Mouse (Mus musculus) midbrain, embryonic 13.5 days (tissue): Measurements from ENCODE around the gene Slc39a7. TPM values are rescaled to one million over a fixed set of nuclear protein-coding genes. Genes with fewer than 3 reads are reported as not detected.
A peak's percentile ranks its signal among the peaks of the same experiment; 100 is the strongest.

Experiments used
- ATAC-seq: fragments of 200-750 bp; cut with Nextera tagmentation; 2 replicates; pipeline ENCODE4 v1.8.0; 2017; ENCODE audit warnings: mild to moderate bottlenecking, moderate TSS enrichment, moderate library complexity
- H3K27ac ChIP-seq: fragments of 300-500 bp; sonication (generic); 2 replicates; pipeline ENCODE4 v1.5.1; 2015; ENCODE audit warnings: inconsistent platforms, mild to moderate bottlenecking, moderate library complexity
- H3K27me3 ChIP-seq: fragments of 300-500 bp; sonication (generic); 2 replicates; pipeline ENCODE4 v1.6.1; 2015; ENCODE audit warnings: mild to moderate bottlenecking, inconsistent platforms
- H3K36me3 ChIP-seq: fragments of 300-500 bp; sonication (generic); 2 replicates; pipeline ENCODE4 v1.6.1; 2015; ENCODE audit warnings: mild to moderate bottlenecking, inconsistent platforms
- H3K4me1 ChIP-seq: fragments of 300-500 bp; sonication (generic); replicated peaks from 2 replicates; pipeline ENCODE4 v1.6.1; 2015; ENCODE audit warnings: inconsistent platforms
- H3K4me2 ChIP-seq: fragments of 300-500 bp; sonication (generic); replicated peaks from 2 replicates; pipeline ENCODE4 v1.6.1; 2015; ENCODE audit warnings: moderate library complexity, mild to moderate bottlenecking, inconsistent platforms
- H3K4me3 ChIP-seq: fragments of 300-500 bp; sonication (generic); replicated peaks from 2 replicates; pipeline ENCODE4 v1.5.1; 2015; ENCODE audit warnings: mild to moderate bottlenecking, inconsistent platforms
- H3K9ac ChIP-seq: fragments of 300-500 bp; sonication (generic); replicated peaks from 2 replicates; pipeline ENCODE4 v1.6.1; 2015; ENCODE audit warnings: mild to moderate bottlenecking, inconsistent platforms
- H3K9me3 ChIP-seq: fragments of 300-500 bp; sonication (generic); 2 replicates; pipeline ENCODE4 v1.6.1; 2016; ENCODE audit warnings: mild to moderate bottlenecking, inconsistent platforms
- WGBS: fragments of 180-500 bp; shearing (Covaris S2); methylation state at CpG from one replicate; pipeline ENCODE4 v1.1.7; 2015; 5-methylcytosine and 5-hydroxymethylcytosine counted together
- polyA plus RNA-seq: library from polyadenylated mRNA; unstranded; fragments of >200 nt; fragmentation: Nextera tagmentation; extraction: Ambion mirVana; gene quantifications from 2 replicates; pipeline ENCODE4 v1.2.1, GENCODE M21; 2015

The Slc39a7 gene
- polyA plus RNA-seq, 1 experiment from 2014 or later, result 180 TPM

DNA sequence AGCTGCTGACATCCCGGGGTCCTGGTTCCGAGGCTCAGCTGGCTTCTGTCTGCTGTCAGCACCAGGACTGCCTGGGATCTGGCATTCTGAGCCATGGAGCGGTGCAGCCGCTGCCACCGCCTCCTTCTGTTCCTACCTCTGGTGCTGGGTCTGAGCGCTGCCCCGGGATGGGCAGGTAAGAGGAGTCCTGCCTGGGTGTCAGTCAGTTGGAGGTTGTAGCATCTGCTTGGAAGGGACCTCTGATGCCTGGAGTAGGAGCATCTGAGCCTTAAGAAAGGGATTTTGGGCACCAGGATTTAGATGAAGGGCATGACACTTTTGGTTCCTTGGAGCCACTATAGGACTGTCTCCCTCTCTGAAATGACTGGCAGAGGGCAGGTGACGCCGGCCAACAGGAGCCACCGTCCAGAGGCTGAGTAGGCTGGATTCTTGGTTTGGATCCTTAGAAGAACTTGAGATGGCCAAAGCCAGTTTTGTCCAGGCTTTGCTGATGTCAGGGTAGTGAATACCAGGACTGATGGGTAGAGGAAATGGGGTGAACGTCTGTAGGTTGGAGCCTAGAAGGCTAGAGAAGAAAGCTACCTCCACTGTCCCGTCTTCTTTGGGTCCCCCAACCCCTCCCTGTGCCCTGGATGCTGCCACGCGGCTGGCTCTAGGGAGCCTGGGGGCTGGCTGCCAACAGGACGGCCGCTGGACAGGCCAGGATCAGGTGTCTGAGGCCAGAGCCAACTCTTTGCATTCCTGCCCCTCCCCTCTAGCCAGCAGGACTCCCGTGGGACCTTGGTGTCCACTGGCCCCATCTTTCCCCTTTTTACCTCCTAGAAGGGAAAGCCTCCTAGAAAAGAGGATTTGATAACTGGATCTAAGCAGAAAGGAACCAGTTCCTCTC lies 8.3 kb upstream of the Slc39a7 start:
- Histone ChIP-seq H3K4me1 (peaks cover 30% of the 10 kb centered on the region), H3K4me3 (peak overlapping the region; percentile 11), H3K9me3 (no peaks in the 10 kb centered on the region), H3K27ac (no peak overlapping the region), H3K4me2 (peak overlapping the region; percentile 52), H3K36me3 (peaks cover 31% of the 10 kb centered on the region), H3K27me3 (no peaks in the 10 kb centered on the region), H3K9ac (peak overlapping the region; percentile 37)
- WGBS, result 30% methylated on average over 16 of the region's 17 CpGs
- ATAC-seq, result no peak

- H3K36me3 ChIP-seq, result peaks cover 39% of the 10 kb centered on the region
- ATAC-seq, result peak; percentile 61
- H3K9ac ChIP-seq, result peak within 1 kb of the TSS; percentile 37
- H3K9me3 ChIP-seq, result no peaks in the 10 kb centered on the region
- H3K4me2 ChIP-seq, result peak within 1 kb of the TSS; percentile 52
- H3K27ac ChIP-seq, result 0 out of 2 replicates have a peak within 1 kb of the TSS, but pooled peaks have one; percentile 25
- H3K4me3 ChIP-seq, result peak within 1 kb of the TSS; percentile 11
- 11% methylated on average over 28 of the region's 28 CpGs for WGBS
- H3K27me3 ChIP-seq, result no peaks in the 10 kb centered on the region
- H3K4me1 ChIP-seq, result peaks cover 32% of the 10 kb centered on the region
These were observed 7.5 kb upstream of the Slc39a7 start, which contains the start of gene Col11a2 for GRCm38 (mm10) chr17:34038878-34039561. Gene Col11a2, plus strand, starts transcription at chr17:34039437.

GRCm38 (mm10) chr17:34038440-34038839 lies 7.0 kb upstream of the Slc39a7 start:
- Histone ChIP-seq H3K9me3 (no peaks in the 10 kb centered on the region), H3K27ac (0 out of 2 replicates have a peak overlapping the region, but pooled peaks have one; percentile 25), H3K4me2 (peak overlapping the region; percentile 52), H3K9ac (peak overlapping the region; percentile 37), H3K27me3 (no peaks in the 10 kb centered on the region), H3K4me1 (peaks cover 37% of the 10 kb centered on the region), H3K36me3 (peaks cover 44% of the 10 kb centered on the region), H3K4me3 (peak overlapping the region; percentile 11)
- WGBS, result 11% methylated on average over 21 of the region's 21 CpGs
- ATAC-seq, result peak; percentile 31

DNA sequence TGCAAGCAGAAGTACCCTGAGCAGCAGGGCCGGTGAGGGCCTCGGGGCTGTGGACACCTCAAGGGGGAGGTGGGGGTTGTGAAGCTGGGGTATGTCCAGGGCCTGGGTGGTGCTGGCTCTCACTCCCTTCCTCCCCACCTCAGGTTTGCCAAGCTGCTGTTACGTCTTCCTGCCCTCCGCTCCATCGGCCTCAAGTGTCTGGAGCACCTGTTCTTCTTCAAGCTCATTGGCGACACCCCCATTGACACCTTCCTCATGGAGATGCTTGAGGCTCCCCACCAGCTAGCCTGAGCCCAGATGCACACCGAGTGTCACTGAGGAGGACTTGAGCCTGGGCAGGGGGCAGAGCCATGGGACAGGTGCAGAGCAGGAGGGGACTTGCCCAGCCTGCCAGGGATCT lies 5.8 kb upstream of the Slc39a7 start:
- H3K4me1 ChIP-seq, result peaks cover 49% of the 10 kb centered on the region
- ATAC-seq, result no peak

GRCm38 (mm10) chr17:34036647-34037046 lies 5.2 kb upstream of the Slc39a7 start:
- ATAC-seq, result no peak
- Histone ChIP-seq H3K4me1 (peaks cover 49% of the 10 kb centered on the region), H3K36me3 (peaks cover 44% of the 10 kb centered on the region), H3K27ac (no peak overlapping the region), H3K4me3 (no peak overlapping the region), H3K9me3 (no peaks in the 10 kb centered on the region), H3K27me3 (no peaks in the 10 kb centered on the region), H3K4me2 (no peak overlapping the region), H3K9ac (no peak overlapping the region)
- WGBS, result 77% methylated on average over 10 of the region's 10 CpGs

More for the DNA sequence above, 5.8 kb upstream of the Slc39a7 start:
- WGBS, result 96% methylated on average over 7 of the region's 7 CpGs
- Histone ChIP-seq H3K9ac (no peak overlapping the region), H3K36me3 (peaks cover 44% of the 10 kb centered on the region), H3K27me3 (no peaks in the 10 kb centered on the region), H3K4me2 (no peak overlapping the region), H3K4me3 (no peak overlapping the region), H3K9me3 (no peaks in the 10 kb centered on the region), H3K27ac (no peak overlapping the region)

DNA sequence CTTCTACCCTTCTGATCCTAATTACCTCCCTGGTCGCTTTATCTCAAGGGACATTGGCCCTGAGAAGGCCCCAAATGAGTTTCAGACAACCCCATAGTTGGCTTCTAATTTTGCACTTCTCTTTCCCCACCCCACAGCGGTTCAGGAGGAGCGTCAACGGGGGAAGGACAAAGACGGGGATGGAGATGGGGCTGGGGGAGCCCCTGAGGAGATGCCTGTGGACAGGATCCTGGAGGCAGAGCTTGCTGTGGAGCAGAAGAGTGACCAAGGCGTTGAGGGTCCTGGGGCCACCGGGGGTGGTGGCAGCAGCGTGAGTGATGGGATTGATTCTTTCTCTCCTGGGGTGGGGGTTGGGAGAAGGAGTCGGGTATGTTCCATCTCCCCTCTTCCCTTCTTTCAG lies 4.0 kb upstream of the Slc39a7 start:
- H3K36me3 ChIP-seq, result peaks cover 44% of the 10 kb centered on the region
- WGBS, result 90% methylated on average over 9 of the region's 9 CpGs
- ATAC-seq, result no peak
- no peak overlapping the region for H3K4me2 ChIP-seq
- no peak overlapping the region for H3K27ac ChIP-seq
- H3K9ac ChIP-seq, result no peak overlapping the region
- H3K4me3 ChIP-seq, result no peak overlapping the region
- peaks cover 49% of the 10 kb centered on the region for H3K4me1 ChIP-seq
- no peaks in the 10 kb centered on the region for H3K27me3 ChIP-seq
- no peaks in the 10 kb centered on the region for H3K9me3 ChIP-seq

GRCm38 (mm10) chr17:34034064-34034463 lies 2.6 kb upstream of the Slc39a7 start:
- Histone ChIP-seq H3K4me1 (peaks cover 51% of the 10 kb centered on the region), H3K9ac (no peak overlapping the region), H3K27me3 (no peaks in the 10 kb centered on the region), H3K9me3 (no peaks in the 10 kb centered on the region), H3K4me3 (no peak overlapping the region), H3K27ac (no peak overlapping the region), H3K36me3 (peaks cover 57% of the 10 kb centered on the region), H3K4me2 (0 out of 2 replicates have a peak overlapping the region, but pooled peaks have one; percentile 12)
- no peak for ATAC-seq
- WGBS, result 73% methylated on average over 10 of the region's 10 CpGs

- peak overlapping the region; percentile 100 for H3K4me2 ChIP-seq
- H3K36me3 ChIP-seq, result peaks cover 63% of the 10 kb centered on the region
- H3K4me1 ChIP-seq, result peaks cover 51% of the 10 kb centered on the region
- no peaks in the 10 kb centered on the region for H3K9me3 ChIP-seq
- H3K27me3 ChIP-seq, result no peaks in the 10 kb centered on the region
- WGBS, result 95% methylated on average over 9 of the region's 9 CpGs
- no peak for ATAC-seq
- H3K4me3 ChIP-seq, result peak overlapping the region; percentile 90
- no peak overlapping the region for H3K27ac ChIP-seq
- H3K9ac ChIP-seq, result peak overlapping the region; percentile 96
These were observed 2.0 kb upstream of the Slc39a7 start for GRCm38 (mm10) chr17:34033441-34033840.

DNA sequence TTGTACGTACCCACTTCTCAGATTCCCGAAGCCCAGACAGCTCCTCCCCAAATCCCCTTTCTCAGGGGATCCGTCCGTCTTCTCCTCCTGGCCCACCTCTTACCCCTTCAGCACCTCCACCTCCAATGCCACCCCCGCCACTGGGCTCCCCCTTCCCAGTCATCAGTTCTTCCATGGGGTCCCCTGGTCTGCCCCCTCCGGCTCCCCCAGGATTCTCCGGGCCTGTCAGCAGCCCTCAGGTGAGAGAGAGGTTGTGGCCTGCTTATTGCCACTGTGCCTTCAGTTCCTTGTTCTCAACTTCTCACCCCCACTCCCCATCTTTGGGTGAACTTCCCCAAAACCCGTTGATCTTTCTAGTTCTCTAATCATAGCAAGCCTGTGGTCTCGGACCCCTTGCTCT lies 1.3 kb upstream of the Slc39a7 start:
- 62% methylated on average over 9 of the region's 9 CpGs for WGBS
- peak overlapping the region; percentile 98; the same call in 1 of the 2 replicates for H3K27ac ChIP-seq
- peaks cover 51% of the 10 kb centered on the region for H3K4me1 ChIP-seq
- no peaks in the 10 kb centered on the region for H3K9me3 ChIP-seq
- H3K9ac ChIP-seq, result peak overlapping the region; percentile 96
- H3K36me3 ChIP-seq, result peaks cover 61% of the 10 kb centered on the region
- H3K4me3 ChIP-seq, result peak overlapping the region; percentile 90
- no peak for ATAC-seq
- peak overlapping the region; percentile 100 for H3K4me2 ChIP-seq
- no peaks in the 10 kb centered on the region for H3K27me3 ChIP-seq

- no peak for ATAC-seq
- Histone ChIP-seq H3K4me3 (peak overlapping the region; percentile 90), H3K36me3 (peaks cover 55% of the 10 kb centered on the region), H3K4me2 (peak overlapping the region; percentile 100), H3K9me3 (no peaks in the 10 kb centered on the region), H3K27me3 (no peaks in the 10 kb centered on the region), H3K4me1 (peaks cover 55% of the 10 kb centered on the region), H3K27ac (peak overlapping the region; percentile 98), H3K9ac (peak overlapping the region; percentile 96)
- under 1% methylated on average over 30 of the region's 48 CpGs for WGBS
These were observed 721 bp upstream of the Slc39a7 start for GRCm38 (mm10) chr17:34032174-34032632.

DNA sequence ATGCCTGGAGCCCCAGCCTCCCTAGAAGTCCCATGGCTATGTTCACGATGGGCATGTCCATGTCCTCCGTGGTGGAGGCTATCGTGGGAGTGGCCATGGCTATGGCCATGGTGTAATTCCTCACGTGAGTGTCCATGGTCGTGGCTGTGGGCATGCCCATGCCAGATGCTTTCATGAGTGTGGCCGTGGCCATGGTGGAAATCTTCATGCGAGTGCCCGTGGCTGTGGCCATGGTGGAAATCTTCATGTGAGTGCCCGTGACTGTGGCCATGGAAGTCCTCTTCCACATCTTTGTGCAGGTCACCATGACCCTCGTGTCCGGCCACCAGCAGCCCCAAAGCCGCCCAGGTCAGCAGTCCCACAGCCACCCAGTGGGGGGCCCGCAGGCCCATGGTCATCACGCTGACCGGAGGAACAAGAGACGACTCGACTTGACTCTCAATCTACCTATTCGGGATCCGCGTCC lies 588 bp downstream of the Slc39a7 start:
- H3K36me3 ChIP-seq, result peaks cover 42% of the 10 kb centered on the region
- peak; percentile 1; the same call in 1 of the 2 replicates for ATAC-seq
- H3K9ac ChIP-seq, result peak overlapping the region; percentile 94
- no peaks in the 10 kb centered on the region for H3K27me3 ChIP-seq
- peak overlapping the region; percentile 98 for H3K27ac ChIP-seq
- peak overlapping the region; percentile 90 for H3K4me3 ChIP-seq
- H3K4me2 ChIP-seq, result peak overlapping the region; percentile 100
- H3K4me1 ChIP-seq, result peaks cover 68% of the 10 kb centered on the region
- 4% methylated on average over 20 of the region's 20 CpGs for WGBS
- no peaks in the 10 kb centered on the region for H3K9me3 ChIP-seq
